Mouse (Mus musculus) embryonic stem cell, embryonic (primary cell): ENCODE measurements around the gene 0610040J01Rik.

Experiments used
- CTCF ChIA-PET, 4 experiments: fragments of 300-600 bp in 2 of 4; fragments of 350-600 bp in 2 of 4; sonication (Branson Sonifier 250); formaldehyde crosslinking; loops; one replicate each; lab custom pipeline; 2022; ENCODE audit warnings: inconsistent platforms in 2 of 4; lab: Charles Lee
- POLR2A ChIA-PET, 4 experiments: fragments of 300-600 bp in 2 of 4; fragments of 350-600 bp in 2 of 4; sonication (Branson Sonifier 250); formaldehyde crosslinking; loops; one replicate each; lab custom pipeline; 2022; ENCODE audit warnings: antibody characterized with exemption in 4 of 4, inconsistent platforms in 1 of 4; lab: Charles Lee

The 0610040J01Rik gene

GRCm38 (mm10) chr5:63811819-63812508 lies at the start of gene 0610040J01Rik:
TSS of gene 0610040J01Rik (plus strand) at chr5:63812363.
- POLR2A ChIA-PET, result interaction anchor here in 2 of 4 experiments (0.9 to 2.0 kb wide), 3 partner anchors 60 to 258 kb away, joined by 4 to 6 read pairs (median 4); no protein-coding TSS in a partner anchor
- CTCF ChIA-PET, result interaction anchor here (0.6 to 2.7 kb wide), 23 partner anchors 60 to 702 kb away, joined by 3 to 31 read pairs (median 4); no protein-coding TSS in a partner anchor

- ChIA-PET CTCF (no interaction called here), POLR2A (no interaction called here)
Measured at GRCm38 (mm10) chr5:63765886-63766285, 46.3 kb upstream of the 0610040J01Rik start.

GRCm38 (mm10) chr5:63766715-63767114 lies 45.4 kb upstream of the 0610040J01Rik start:
- CTCF ChIA-PET, result interaction anchor here in 1 of 4 experiments (0.6 kb wide), 1 partner anchor 525 kb away, joined by 4 read pairs; no protein-coding TSS in a partner anchor
- POLR2A ChIA-PET, result no interaction called here

- POLR2A ChIA-PET, result no interaction called here
- CTCF ChIA-PET, result interaction anchor here in 1 of 4 experiments (0.6 kb wide), 1 partner anchor 526 kb away, joined by 4 read pairs; no protein-coding TSS in a partner anchor
Measured at GRCm38 (mm10) chr5:63767464-63767863, 44.7 kb upstream of the 0610040J01Rik start.

- ChIA-PET POLR2A (no interaction called here), CTCF (interaction anchor here in 1 of 4 experiments (0.6 kb wide), 1 partner anchor 34 kb away, joined by 3 read pairs; no protein-coding TSS in a partner anchor)
Measured at GRCm38 (mm10) chr5:63768220-63768619, 43.9 kb upstream of the 0610040J01Rik start.

- ChIA-PET CTCF (interaction anchor here in 1 of 4 experiments (1.2 kb wide), 1 partner anchor 114 kb away, joined by 3 read pairs; no protein-coding TSS in a partner anchor), POLR2A (no interaction called here)
Measured at GRCm38 (mm10) chr5:63772971-63773370, 39.2 kb upstream of the 0610040J01Rik start.

GRCm38 (mm10) chr5:63773603-63774002 lies 38.6 kb upstream of the 0610040J01Rik start:
- ChIA-PET POLR2A (no interaction called here), CTCF (interaction anchor here in 1 of 4 experiments (1.2 kb wide), 1 partner anchor 113 kb away, joined by 3 read pairs; no protein-coding TSS in a partner anchor)

GRCm38 (mm10) chr5:63788156-63788826 lies 23.9 kb upstream of the 0610040J01Rik start:
- ChIA-PET POLR2A (interaction anchor here in 1 of 4 experiments (1.1 to 1.4 kb wide), 2 partner anchors 25 to 29 kb away, joined by 3 to 4 read pairs; no protein-coding TSS in a partner anchor), CTCF (no interaction called here)

GRCm38 (mm10) chr5:63812509-63812865 lies 324 bp downstream of the 0610040J01Rik start:
- ChIA-PET POLR2A (interaction anchor here in 2 of 4 experiments (1.1 to 1.2 kb wide), 2 partner anchors 24 to 74 kb away, joined by 4 read pairs; no protein-coding TSS in a partner anchor), CTCF (interaction anchor here (0.6 to 2.7 kb wide), 17 partner anchors 59 to 478 kb away, joined by 3 to 31 read pairs (median 4); no protein-coding TSS in a partner anchor)

- ChIA-PET POLR2A (interaction anchor here in 1 of 4 experiments (1.0 kb wide), 1 partner anchor 13 kb away, joined by 3 read pairs; no protein-coding TSS in a partner anchor), CTCF (no interaction called here)
Measured at GRCm38 (mm10) chr5:63816643-63817042, 4.5 kb downstream of the 0610040J01Rik start.

GRCm38 (mm10) chr5:63817270-63817669 lies 5.1 kb downstream of the 0610040J01Rik start:
- ChIA-PET POLR2A (interaction anchor here in 1 of 4 experiments (1.0 to 1.2 kb wide), 2 partner anchors 12 to 29 kb away, joined by 3 read pairs; no protein-coding TSS in a partner anchor), CTCF (interaction anchor here in 1 of 4 experiments (0.5 to 1.0 kb wide), 2 partner anchors 8 to 253 kb away, joined by 3 read pairs; no protein-coding TSS in a partner anchor)

- POLR2A ChIA-PET, result interaction anchor here in 1 of 4 experiments (0.7 kb wide), 1 partner anchor 110 kb away, joined by 3 read pairs; no protein-coding TSS in a partner anchor
- CTCF ChIA-PET, result interaction anchor here in 1 of 4 experiments (1.2 kb wide), 1 partner anchor 68 kb away, joined by 3 read pairs; no protein-coding TSS in a partner anchor
Measured at GRCm38 (mm10) chr5:63818975-63819374, 6.8 kb downstream of the 0610040J01Rik start.

- CTCF ChIA-PET, result no interaction called here
- POLR2A ChIA-PET, result interaction anchor here in 1 of 4 experiments (0.7 kb wide), 1 partner anchor 109 kb away, joined by 3 read pairs; no protein-coding TSS in a partner anchor
Measured at GRCm38 (mm10) chr5:63819519-63819918, 7.4 kb downstream of the 0610040J01Rik start.

GRCm38 (mm10) chr5:63821176-63821575 lies 9.0 kb downstream of the 0610040J01Rik start:
- ChIA-PET CTCF (interaction anchor here in 1 of 4 experiments (0.6 to 1.3 kb wide), 3 partner anchors 66 to 95 kb away, joined by 3 read pairs; no protein-coding TSS in a partner anchor), POLR2A (no interaction called here)

- CTCF ChIA-PET, result no interaction called here
- POLR2A ChIA-PET, result no interaction called here
Measured at GRCm38 (mm10) chr5:63821860-63822259, 9.7 kb downstream of the 0610040J01Rik start.

- POLR2A ChIA-PET, result interaction anchor here in 2 of 4 experiments (0.8 kb wide), 2 partner anchors 9 to 51 kb away, joined by 3 to 7 read pairs; no protein-coding TSS in a partner anchor
- CTCF ChIA-PET, result no interaction called here
Measured at GRCm38 (mm10) chr5:63823362-63824332, 11.5 kb downstream of the 0610040J01Rik start.

- ChIA-PET POLR2A (no interaction called here), CTCF (no interaction called here)
Measured at GRCm38 (mm10) chr5:63824599-63825350, 12.6 kb downstream of the 0610040J01Rik start.
